Mouse (Mus musculus) limb, embryonic 14.5 days (tissue): ENCODE data around the gene Prep. TPM values are rescaled to one million over a fixed set of nuclear protein-coding genes. Genes with fewer than 3 reads are reported as not detected.

Experiments used
- ATAC-seq: fragments of 200-750 bp; cut with Nextera tagmentation; 2 replicates; pipeline ENCODE4 v1.8.0; 2017; ENCODE audit warnings: low read depth, moderate number of reproducible peaks, moderate TSS enrichment; ENCODE audit not compliant: low FRiP score
- DNase-seq: peaks from one replicate; pipeline ENCODE4 v3.0.0-alpha.2; 2015; ENCODE audit warnings: low spot score
- H3K27ac ChIP-seq: fragments of 300-500 bp; sonication (generic); replicated peaks from 2 replicates; pipeline ENCODE4 v1.5.1; 2014; ENCODE audit warnings: low read depth, mild to moderate bottlenecking, low read length, moderate library complexity, mixed read lengths
- H3K27me3 ChIP-seq: fragments of 300-500 bp; sonication (generic); 2 replicates; pipeline ENCODE4 v1.6.1; 2014; ENCODE audit warnings: low read length, mixed read lengths; ENCODE audit not compliant: control insufficient read depth, insufficient read depth
- H3K36me3 ChIP-seq: fragments of 300-500 bp; sonication (generic); 2 replicates; pipeline ENCODE4 v1.6.1; 2014; ENCODE audit warnings: mild to moderate bottlenecking, low read length, moderate library complexity, mixed read lengths; ENCODE audit not compliant: control insufficient read depth, insufficient read depth
- H3K4me1 ChIP-seq: fragments of 300-500 bp; sonication (generic); 2 replicates; pipeline ENCODE4 v1.6.1; 2014; ENCODE audit warnings: antibody characterized with exemption, low read length, mixed read lengths; ENCODE audit not compliant: control insufficient read depth, insufficient read depth
- H3K4me2 ChIP-seq: fragments of 300-500 bp; sonication (generic); replicated peaks from 2 replicates; pipeline ENCODE4 v1.6.1; 2014; ENCODE audit warnings: low read depth, mild to moderate bottlenecking, low read length, moderate library complexity; ENCODE audit not compliant: severe bottlenecking
- H3K4me3 ChIP-seq: fragments of 300-500 bp; sonication (generic); replicated peaks from 2 replicates; pipeline ENCODE4 v1.5.1; 2014; ENCODE audit warnings: low read length
- H3K9ac ChIP-seq: fragments of 300-500 bp; sonication (generic); 2 replicates; pipeline ENCODE4 v1.6.1; 2014; ENCODE audit warnings: mild to moderate bottlenecking, low read depth, low read length, moderate library complexity; ENCODE audit not compliant: severe bottlenecking
- H3K9me3 ChIP-seq: fragments of 300-500 bp; sonication (generic); 2 replicates; pipeline ENCODE4 v1.6.1; 2016; ENCODE audit warnings: low read length; ENCODE audit not compliant: control insufficient read depth
- POLR2A ChIP-seq: fragments of 200-500 bp; IDR thresholded peaks from 2 replicates; pipeline ENCODE4 v1.8.0; 2012; ENCODE audit warnings: inconsistent platforms, mild to moderate bottlenecking, moderate library complexity, borderline replicate concordance; ENCODE audit not compliant: insufficient read depth, insufficient read length; ENCODE audit errors: extremely low read depth
- WGBS: fragments of 180-500 bp; shearing (Covaris S2); extraction: QIAGEN DNeasy Blood & Tissue Kit; methylation state at CpG from one replicate; pipeline ENCODE4 v1.1.7; 2014; 5-methylcytosine and 5-hydroxymethylcytosine counted together
- polyA plus RNA-seq, 2 experiments: library from polyadenylated mRNA; depleted of rRNA in 1 of 2; stranded (reverse) in 1 of 2; unstranded in 1 of 2; fragments of >200 nt; fragmentation: Nextera tagmentation in 1 of 2; extraction: Ambion mirVana in 1 of 2; gene quantifications; 2 replicates each; pipeline versions ENCODE4 v1.2.1 to v1.2.3; 2012 to 2014

Gene Prep
- polyA plus RNA-seq, 2 experiments = 15.1 to 18.8 TPM

DNA sequence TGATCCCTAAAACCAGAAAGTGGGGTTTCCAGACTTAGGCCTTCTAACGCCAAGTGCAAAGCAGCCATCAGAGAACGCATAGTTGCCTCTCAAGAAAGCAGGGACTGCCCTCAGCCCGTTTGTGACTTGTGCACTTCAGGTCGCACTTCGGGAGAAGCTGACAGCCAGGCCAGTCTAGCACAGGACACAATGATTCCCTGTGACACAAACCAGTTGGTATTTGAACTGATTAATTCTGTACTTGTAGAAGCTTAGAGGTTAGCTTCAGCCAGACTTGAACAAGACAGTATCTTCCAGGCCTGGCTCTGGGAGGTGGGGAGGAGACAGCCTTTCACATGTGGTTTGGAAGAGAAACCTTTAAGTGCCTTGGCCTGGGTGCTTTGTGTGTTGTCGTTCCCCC is 56.0 kb downstream of the Prep start:
- H3K27me3 ChIP-seq = no peaks in the 10 kb centered on the region
- DNase-seq (no peak), ATAC-seq (no peak)
- H3K4me3 ChIP-seq = no peak overlapping the region
- TF ChIP-seq POLR2A = no peak
- no peak overlapping the region for H3K27ac ChIP-seq
- no peak overlapping the region for H3K9ac ChIP-seq
- no peak overlapping the region for H3K4me2 ChIP-seq
- peaks cover 62% of the 10 kb centered on the region for H3K36me3 ChIP-seq
- 65% methylated on average over 6 of the region's 6 CpGs for WGBS
- no peaks in the 10 kb centered on the region for H3K4me1 ChIP-seq
- H3K9me3 ChIP-seq = no peaks in the 10 kb centered on the region

DNA sequence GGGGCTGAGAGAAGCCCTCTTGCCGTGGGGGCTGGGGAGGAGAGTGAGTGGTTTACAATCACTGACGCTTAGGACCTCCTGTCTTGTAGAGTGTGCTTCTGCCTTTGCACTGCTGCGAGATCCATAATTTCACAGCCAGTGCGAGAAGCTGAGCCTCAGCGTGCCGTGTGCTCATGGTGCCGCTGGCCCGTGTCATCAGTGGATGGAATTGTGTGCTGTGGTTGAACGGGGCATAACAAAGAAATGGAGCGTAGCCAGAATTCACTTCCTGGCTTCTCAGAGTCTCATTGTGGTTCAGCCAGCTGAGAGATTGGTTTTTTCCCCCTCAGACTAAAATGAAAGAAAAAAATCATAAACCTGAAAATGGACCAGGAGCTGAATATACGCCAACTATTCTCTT is 62.1 kb downstream of the Prep start:
- WGBS = 79% methylated on average over 11 of the region's 11 CpGs

GRCm38 (mm10) chr10:45130004-45130403 is 63.0 kb downstream of the Prep start:
- H3K9me3 ChIP-seq = no peaks in the 10 kb centered on the region
- H3K9ac ChIP-seq = no peak overlapping the region
- WGBS = 85% methylated on average over 6 of the region's 6 CpGs
- no peaks in the 10 kb centered on the region for H3K4me1 ChIP-seq
- TF ChIP-seq POLR2A = no peak
- no peak for DNase-seq
- H3K36me3 ChIP-seq = peaks cover 23% of the 10 kb centered on the region
- ATAC-seq = no peak
- no peaks in the 10 kb centered on the region for H3K27me3 ChIP-seq
- no peak overlapping the region for H3K4me2 ChIP-seq
- no peak overlapping the region for H3K4me3 ChIP-seq
- no peak overlapping the region for H3K27ac ChIP-seq

More for the DNA sequence above, 62.1 kb downstream of the Prep start:
- no peak overlapping the region for H3K9ac ChIP-seq
- H3K4me2 ChIP-seq = no peak overlapping the region
- no peak for TF ChIP-seq POLR2A
- ATAC-seq (no peak), DNase-seq (peak; percentile 54)
- H3K4me3 ChIP-seq = no peak overlapping the region
- H3K27ac ChIP-seq = no peak overlapping the region
- no peaks in the 10 kb centered on the region for H3K9me3 ChIP-seq
- H3K4me1 ChIP-seq = no peaks in the 10 kb centered on the region
- H3K36me3 ChIP-seq = peaks cover 20% of the 10 kb centered on the region
- H3K27me3 ChIP-seq = no peaks in the 10 kb centered on the region

DNA sequence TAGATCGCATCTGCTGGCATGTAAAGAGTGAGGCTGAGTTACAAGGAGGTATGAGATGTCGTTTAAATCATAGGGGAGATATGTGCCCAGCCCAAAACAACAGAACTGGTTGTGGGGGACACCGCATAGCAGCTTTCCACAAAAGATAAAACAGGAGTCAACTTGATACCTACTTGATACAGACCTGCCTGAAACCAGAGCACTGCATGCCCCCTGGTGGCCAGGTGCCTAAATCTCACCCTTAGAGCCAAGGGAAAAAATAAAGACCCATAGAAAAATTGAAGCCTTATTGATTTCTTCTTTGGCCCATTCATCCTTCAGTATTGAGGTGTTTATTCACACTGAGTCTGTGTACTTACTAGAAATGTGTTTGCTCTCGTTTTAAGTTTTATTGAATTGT is 65.4 kb downstream of the Prep start:
- H3K4me1 ChIP-seq = no peaks in the 10 kb centered on the region
- no peaks in the 10 kb centered on the region for H3K27me3 ChIP-seq
- no peak overlapping the region for H3K4me3 ChIP-seq
- H3K4me2 ChIP-seq = no peak overlapping the region
- peaks cover 8% of the 10 kb centered on the region for H3K36me3 ChIP-seq
- no peak for TF ChIP-seq POLR2A
- no peak overlapping the region for H3K9ac ChIP-seq
- ATAC-seq (no peak), DNase-seq (no peak)
- no peaks in the 10 kb centered on the region for H3K9me3 ChIP-seq
- WGBS = 72% methylated on average over 4 of the region's 4 CpGs
- no peak overlapping the region for H3K27ac ChIP-seq

GRCm38 (mm10) chr10:45136806-45137205 is 69.8 kb downstream of the Prep start:
- Histone ChIP-seq H3K36me3 (peaks cover 3% of the 10 kb centered on the region; the same call in 1 of the 2 replicates), H3K4me1 (peaks cover 14% of the 10 kb centered on the region), H3K27ac (no peak overlapping the region), H3K9ac (no peak overlapping the region), H3K9me3 (no peaks in the 10 kb centered on the region), H3K4me2 (no peak overlapping the region), H3K27me3 (no peaks in the 10 kb centered on the region), H3K4me3 (no peak overlapping the region)
- DNase-seq = no peak
- ATAC-seq = no peak
- TF ChIP-seq POLR2A = no peak
- 88% methylated on average over 7 of the region's 7 CpGs for WGBS

GRCm38 (mm10) chr10:45139910-45140309 is 72.9 kb downstream of the Prep start:
- peaks cover 17% of the 10 kb centered on the region for H3K4me1 ChIP-seq
- H3K9ac ChIP-seq = no peak overlapping the region
- H3K9me3 ChIP-seq = no peaks in the 10 kb centered on the region
- ATAC-seq (peak; percentile 18; the same call in 1 of the 2 replicates), DNase-seq (no peak)
- no peak overlapping the region; the same call in 1 of the 2 replicates for H3K4me2 ChIP-seq
- no peaks in the 10 kb centered on the region for H3K36me3 ChIP-seq
- no peak overlapping the region for H3K27ac ChIP-seq
- no peaks in the 10 kb centered on the region for H3K27me3 ChIP-seq
- no peak for TF ChIP-seq POLR2A
- no peak overlapping the region for H3K4me3 ChIP-seq
- 28% methylated on average over 4 of the region's 4 CpGs for WGBS
